Mouse (Mus musculus): Measurements from ENCODE around the gene Olfr684.

Gene Olfr684

GRCm38 (mm10) chr7:105163553-105163952 lies at the start of gene Olfr684:
Gene Olfr684, minus strand, starts transcription at chr7:105163653.
- DNase-seq: no peak

GRCm38 (mm10) chr7:105207385-105207784 lies 43.9 kb upstream of the Olfr684 start, which contains the start of gene Olfr686:
Gene Olfr686, minus strand, starts transcription at chr7:105207485.
- no peak for DNase-seq

DNA sequence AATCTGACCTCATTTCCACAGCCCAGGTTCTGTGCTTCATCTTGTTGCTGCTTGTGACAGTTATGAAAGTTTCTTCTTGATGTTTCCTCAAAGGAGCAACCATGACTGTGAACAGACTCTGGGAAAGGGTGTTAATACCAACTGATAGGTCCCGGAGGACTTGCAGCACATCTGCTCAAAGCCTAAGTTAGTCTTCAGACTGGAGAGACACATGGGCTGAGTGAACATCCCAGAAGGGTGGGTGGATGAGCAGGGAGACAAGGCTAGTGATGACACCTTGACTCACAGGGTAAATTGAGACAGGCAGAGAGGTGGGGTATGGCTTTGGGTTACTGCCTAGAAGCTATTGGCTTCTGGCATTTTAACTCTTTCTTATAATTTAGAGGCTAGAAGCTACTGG lies 22.5 kb upstream of the Olfr684 start, which contains the start of gene Olfr685:
TSS of gene Olfr685 (minus strand) at position 101 of the 400 bp plus-strand sequence.
- DNase-seq: no peak

GRCm38 (mm10) chr7:105170773-105171172 lies 7.3 kb upstream of the Olfr684 start:
- DNase-seq: no peak

GRCm38 (mm10) chr7:105146912-105147311 lies 16.5 kb downstream of the Olfr684 start, which contains the start of gene Olfr683:
Gene Olfr683, minus strand, starts transcription at chr7:105147012.
- no peak for DNase-seq

GRCm38 (mm10) chr7:105141275-105141674 lies 22.2 kb downstream of the Olfr684 start:
- no peak for DNase-seq

GRCm38 (mm10) chr7:105116536-105116935 lies 46.9 kb downstream of the Olfr684 start, which contains the start of gene Olfr681:
Gene Olfr681, plus strand, starts transcription at chr7:105116836.
- DNase-seq: no peak
